Mouse (Mus musculus): Measurements from ENCODE around the gene Eng. TPM values are rescaled to one million over a fixed set of nuclear protein-coding genes. Genes with fewer than 3 reads are reported as not detected.

Gene Eng
- polyA plus RNA-seq, 1 experiment from 2014 or later, result 25.7 TPM

- WGBS, result under 1% methylated on average over 41 of the region's 41 CpGs
- Histone ChIP-seq H3K36me3 (peaks cover 44% of the 10 kb centered on the region), H3K9me3 (no peaks in the 10 kb centered on the region), H3K27me3 (no peaks in the 10 kb centered on the region), H3K4me1 (replicated peaks) (peaks cover 18% of the 10 kb centered on the region), H3K4me2 (peak overlapping the region; percentile 87), H3K9ac (replicated peaks) (peak overlapping the region; percentile 90), H3K27ac (peak overlapping the region; percentile 98), H3K4me3 (replicated peaks) (peak overlapping the region; percentile 89)
- ATAC-seq (ENCODE audit: insufficient number of reproducible peaks, insufficient read depth, low FRiP score, low TSS enrichment, low read depth), result peak; percentile 29; the same call in 1 of the 2 replicates
Observed at GRCm38 (mm10) chr2:32712108-32712551, 65.7 kb downstream of the Eng start.

DNA sequence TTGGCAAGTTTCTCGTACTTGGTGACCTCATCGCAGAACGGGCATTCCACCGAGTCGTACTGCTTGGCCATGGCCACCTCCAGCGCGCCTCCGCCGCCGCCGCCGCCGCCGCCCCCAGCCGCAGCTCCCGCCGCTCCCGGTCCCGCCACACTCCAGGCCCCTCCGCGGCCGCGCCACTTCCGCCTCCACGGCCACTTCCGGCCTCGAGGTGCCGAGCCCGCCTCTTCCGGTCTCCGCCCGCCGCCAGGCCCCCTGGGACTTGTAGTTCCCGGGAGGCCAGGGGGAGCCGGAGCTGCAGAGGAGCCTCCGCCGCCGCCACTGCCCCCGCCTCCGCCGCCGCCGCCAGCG lies 66.2 kb downstream of the Eng start:
- Histone ChIP-seq H3K4me3 (replicated peaks) (peak overlapping the region; percentile 89), H3K27ac (peak overlapping the region; percentile 98), H3K36me3 (peaks cover 40% of the 10 kb centered on the region), H3K9ac (replicated peaks) (peak overlapping the region; percentile 90), H3K4me1 (replicated peaks) (peaks cover 18% of the 10 kb centered on the region), H3K4me2 (peak overlapping the region; percentile 87), H3K9me3 (no peaks in the 10 kb centered on the region), H3K27me3 (no peaks in the 10 kb centered on the region)
- peak; percentile 82 for ATAC-seq (ENCODE audit: insufficient number of reproducible peaks, insufficient read depth, low FRiP score, low TSS enrichment, low read depth)
- 1% methylated on average over 29 of the region's 44 CpGs for WGBS

GRCm38 (mm10) chr2:32712934-32713817 lies 66.8 kb downstream of the Eng start, which contains the start of gene Cdk9:
Gene Cdk9 (minus strand): TSS chr2:32713076.
- peak within 1 kb of the TSS; percentile 98 for H3K27ac ChIP-seq
- H3K9ac ChIP-seq (replicated peaks), result peak within 1 kb of the TSS; percentile 90
- peaks cover 34% of the 10 kb centered on the region for H3K36me3 ChIP-seq
- peak within 1 kb of the TSS; percentile 87 for H3K4me2 ChIP-seq
- H3K4me1 ChIP-seq (replicated peaks), result peaks cover 18% of the 10 kb centered on the region
- no peaks in the 10 kb centered on the region for H3K9me3 ChIP-seq
- no peaks in the 10 kb centered on the region for H3K27me3 ChIP-seq
- peak within 1 kb of the TSS; percentile 89 for H3K4me3 ChIP-seq (replicated peaks)
- under 1% methylated on average over 57 of the region's 79 CpGs for WGBS
- ATAC-seq (ENCODE audit: insufficient number of reproducible peaks, insufficient read depth, low FRiP score, low TSS enrichment, low read depth), result peak; percentile 83

DNA sequence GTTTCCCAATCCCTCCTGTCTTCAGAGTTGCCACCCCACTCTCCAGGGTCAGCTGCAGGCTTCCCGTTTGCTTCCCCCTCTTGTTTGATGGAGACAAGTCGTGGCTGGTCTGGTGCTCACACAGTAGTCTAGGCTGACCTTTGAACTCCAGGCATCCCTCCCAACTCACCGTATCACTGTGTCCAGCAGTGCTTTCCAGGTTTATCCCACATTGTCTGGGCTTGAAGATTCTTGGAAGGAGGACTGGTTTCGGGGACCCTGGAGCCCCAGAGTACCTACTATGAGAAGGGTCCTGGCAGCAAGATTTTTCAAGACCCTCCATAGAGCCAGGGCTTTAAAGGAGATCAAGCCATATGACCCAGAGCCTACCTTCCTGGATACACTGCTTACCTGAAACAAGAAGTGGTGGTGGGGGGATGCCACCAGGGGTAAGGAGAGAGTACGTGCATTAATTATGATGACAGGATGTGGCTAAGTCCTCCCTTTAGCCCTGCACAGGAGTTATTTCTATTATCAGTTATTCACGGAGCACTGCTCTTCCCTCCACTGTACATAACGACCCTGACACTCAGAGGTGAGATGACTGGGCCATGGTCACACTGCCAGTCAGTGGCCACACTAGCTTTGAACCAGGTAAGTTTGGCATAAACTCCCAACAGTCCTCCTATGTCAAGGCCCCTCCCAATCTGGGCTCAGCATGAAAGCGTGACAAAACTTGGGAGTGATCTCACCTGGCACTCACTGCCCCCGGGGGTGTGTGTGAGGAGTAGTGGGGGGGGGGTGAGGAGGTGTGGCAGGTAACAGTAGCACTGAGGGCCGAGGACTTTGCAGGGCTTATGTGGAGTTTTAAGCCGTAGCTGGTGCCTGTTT lies 68.0 kb downstream of the Eng start:
- H3K9me3 ChIP-seq, result no peaks in the 10 kb centered on the region
- no peaks in the 10 kb centered on the region for H3K27me3 ChIP-seq
- no peak for ATAC-seq (ENCODE audit: insufficient number of reproducible peaks, insufficient read depth, low FRiP score, low TSS enrichment, low read depth)
- no peak overlapping the region for H3K9ac ChIP-seq (replicated peaks)
- 47% methylated on average over 11 of the region's 11 CpGs for WGBS
- peak overlapping the region; percentile 98 for H3K27ac ChIP-seq
- peak overlapping the region; percentile 87 for H3K4me2 ChIP-seq
- peaks cover 16% of the 10 kb centered on the region for H3K4me1 ChIP-seq (replicated peaks)
- H3K36me3 ChIP-seq, result peaks cover 22% of the 10 kb centered on the region
- H3K4me3 ChIP-seq (replicated peaks), result peak overlapping the region; percentile 89; the same call in 1 of the 2 replicates

- H3K9ac ChIP-seq (replicated peaks), result no peak overlapping the region; the same call in 1 of the 2 replicates
- H3K4me1 ChIP-seq (replicated peaks), result peaks cover 16% of the 10 kb centered on the region
- H3K9me3 ChIP-seq, result no peaks in the 10 kb centered on the region
- peak overlapping the region; percentile 62; the same call in 1 of the 2 replicates for H3K27ac ChIP-seq
- H3K36me3 ChIP-seq, result peaks cover 15% of the 10 kb centered on the region
- H3K4me2 ChIP-seq, result no peak overlapping the region
- no peak for ATAC-seq (ENCODE audit: insufficient number of reproducible peaks, insufficient read depth, low FRiP score, low TSS enrichment, low read depth)
- H3K27me3 ChIP-seq, result no peaks in the 10 kb centered on the region
- WGBS, result 46% methylated on average over 4 of the region's 4 CpGs
- no peak overlapping the region for H3K4me3 ChIP-seq (replicated peaks)
Observed at GRCm38 (mm10) chr2:32714987-32715425, 68.6 kb downstream of the Eng start.

DNA sequence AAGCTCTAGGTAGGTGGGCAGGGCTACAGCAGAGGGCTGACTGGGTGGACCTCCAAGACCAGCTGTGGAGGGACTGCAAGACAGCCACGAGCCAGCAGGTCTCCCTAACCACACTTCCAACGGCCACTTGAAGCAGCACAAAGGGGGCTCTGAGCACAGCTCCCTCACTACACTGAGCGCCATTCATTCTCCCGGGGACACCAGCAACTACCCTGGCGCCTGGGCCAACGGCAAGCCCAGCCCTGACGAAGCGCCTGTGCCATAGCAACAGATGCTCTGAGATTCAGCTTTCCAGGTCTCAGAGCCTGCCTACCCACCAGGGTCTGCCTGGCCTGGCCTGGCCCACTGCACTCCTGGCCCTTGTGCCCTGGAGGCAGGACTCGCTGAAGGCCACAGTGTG lies 72.4 kb downstream of the Eng start:
- H3K4me1 ChIP-seq (replicated peaks), result peaks cover 14% of the 10 kb centered on the region
- 47% methylated on average over 9 of the region's 9 CpGs for WGBS
- no peak overlapping the region for H3K4me2 ChIP-seq
- no peak overlapping the region for H3K9ac ChIP-seq (replicated peaks)
- no peak overlapping the region for H3K4me3 ChIP-seq (replicated peaks)
- H3K27me3 ChIP-seq, result no peaks in the 10 kb centered on the region
- no peaks in the 10 kb centered on the region for H3K9me3 ChIP-seq
- H3K27ac ChIP-seq, result peak overlapping the region; percentile 67
- ATAC-seq (ENCODE audit: insufficient number of reproducible peaks, insufficient read depth, low FRiP score, low TSS enrichment, low read depth), result peak; percentile 8; the same call in 1 of the 2 replicates
- H3K36me3 ChIP-seq, result no peaks in the 10 kb centered on the region

GRCm38 (mm10) chr2:32720053-32720452 lies 73.7 kb downstream of the Eng start:
- Histone ChIP-seq H3K4me2 (no peak overlapping the region), H3K9ac (replicated peaks) (no peak overlapping the region)
- WGBS, result 85% methylated on average over 3 of the region's 3 CpGs

GRCm38 (mm10) chr2:32720681-32721229 lies 74.4 kb downstream of the Eng start, which contains the start of gene Sh2d3c:
Gene Sh2d3c (plus strand): TSS chr2:32721055.
- no peak for ATAC-seq (ENCODE audit: insufficient number of reproducible peaks, insufficient read depth, low FRiP score, low TSS enrichment, low read depth)
- Histone ChIP-seq H3K9me3 (no peaks in the 10 kb centered on the region), H3K4me3 (replicated peaks) (peak within 1 kb of the TSS; percentile 12; the same call in 1 of the 2 replicates), H3K36me3 (no peaks in the 10 kb centered on the region), H3K27ac (peak within 1 kb of the TSS; percentile 67), H3K9ac (replicated peaks) (peak within 1 kb of the TSS; percentile 37; the same call in 1 of the 2 replicates), H3K27me3 (no peaks in the 10 kb centered on the region), H3K4me2 (peak within 1 kb of the TSS; percentile 31), H3K4me1 (replicated peaks) (peaks cover 8% of the 10 kb centered on the region)
- 56% methylated on average over 8 of the region's 8 CpGs for WGBS

More at GRCm38 (mm10) chr2:32720053-32720452, 73.7 kb downstream of the Eng start:
- Histone ChIP-seq H3K27ac (no peak overlapping the region), H3K9me3 (no peaks in the 10 kb centered on the region), H3K36me3 (no peaks in the 10 kb centered on the region), H3K4me1 (replicated peaks) (peaks cover 8% of the 10 kb centered on the region), H3K27me3 (no peaks in the 10 kb centered on the region), H3K4me3 (replicated peaks) (no peak overlapping the region)
- no peak for ATAC-seq (ENCODE audit: insufficient number of reproducible peaks, insufficient read depth, low FRiP score, low TSS enrichment, low read depth)

DNA sequence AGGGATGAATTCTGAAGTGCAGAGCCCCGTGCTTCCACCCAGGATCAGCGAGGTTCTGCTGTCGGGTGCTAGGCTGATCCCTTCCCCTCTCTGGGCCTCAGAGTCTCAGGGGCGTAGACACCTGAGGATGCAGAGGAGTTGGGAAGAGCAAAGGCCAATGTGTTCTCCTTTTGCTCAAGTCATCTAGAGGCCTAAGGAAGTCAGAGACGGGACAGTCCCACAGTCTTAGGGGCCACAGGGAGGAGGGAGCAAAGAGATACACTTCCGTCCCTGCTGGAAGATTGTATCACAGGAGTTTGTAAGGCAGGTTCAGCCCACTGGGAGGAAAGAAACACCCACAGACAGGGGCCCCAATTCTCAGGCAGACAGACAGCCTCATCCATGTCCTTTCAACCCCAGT lies 75.7 kb downstream of the Eng start:
- ATAC-seq (ENCODE audit: insufficient number of reproducible peaks, insufficient read depth, low FRiP score, low TSS enrichment, low read depth), result no peak
- no peaks in the 10 kb centered on the region for H3K36me3 ChIP-seq
- H3K9me3 ChIP-seq, result no peaks in the 10 kb centered on the region
- no peaks in the 10 kb centered on the region for H3K27me3 ChIP-seq
- WGBS, result 62% methylated on average over 6 of the region's 6 CpGs
- H3K4me2 ChIP-seq, result no peak overlapping the region; the same call in 1 of the 2 replicates
- peaks cover 10% of the 10 kb centered on the region for H3K4me1 ChIP-seq (replicated peaks)
- H3K4me3 ChIP-seq (replicated peaks), result no peak overlapping the region
- no peak overlapping the region for H3K9ac ChIP-seq (replicated peaks)
- H3K27ac ChIP-seq, result no peak overlapping the region

DNA sequence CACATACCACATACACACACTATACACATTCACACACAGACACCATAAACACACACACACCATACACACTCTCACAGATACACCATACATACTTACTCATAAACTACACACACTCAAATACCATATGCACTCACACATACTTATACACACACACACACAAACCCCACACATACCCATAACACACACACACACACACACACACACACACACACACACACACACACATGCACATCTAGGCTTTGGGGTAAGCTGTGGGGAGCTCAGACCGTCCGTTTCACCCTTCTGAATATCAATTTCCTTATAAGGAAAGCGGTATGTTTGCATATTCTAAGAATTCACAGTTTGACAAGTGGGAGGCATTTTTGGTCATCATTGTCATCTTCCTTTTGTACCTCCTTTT lies 76.2 kb downstream of the Eng start:
- H3K36me3 ChIP-seq, result no peaks in the 10 kb centered on the region
- H3K9me3 ChIP-seq, result no peaks in the 10 kb centered on the region
- 74% methylated on average over 3 of the region's 3 CpGs for WGBS
- H3K9ac ChIP-seq (replicated peaks), result no peak overlapping the region
- no peak for ATAC-seq (ENCODE audit: insufficient number of reproducible peaks, insufficient read depth, low FRiP score, low TSS enrichment, low read depth)
- H3K4me1 ChIP-seq (replicated peaks), result peaks cover 11% of the 10 kb centered on the region
- H3K27ac ChIP-seq, result no peak overlapping the region
- no peaks in the 10 kb centered on the region for H3K27me3 ChIP-seq
- no peak overlapping the region for H3K4me2 ChIP-seq
- H3K4me3 ChIP-seq (replicated peaks), result no peak overlapping the region
